Mouse (Mus musculus): ENCODE data around the gene Cntf.

GRCm38 (mm10) chr19:12812644-12813364 is 47.4 kb upstream of the Cntf start:
- no peak for TF ChIP-seq CTCF (IDR thresholded peaks at IDR 0.05; ENCODE audit: borderline replicate concordance, insufficient read depth, low read depth, low read length)
- TF ChIP-seq POLR2A (IDR thresholded peaks at IDR 0.05; ENCODE audit: borderline replicate concordance, insufficient read depth, low read length), result no peak
